Mouse (Mus musculus): ENCODE results near the gene Brsk2.

Gene Brsk2

GRCm38 (mm10) chr7:142034198-142034597 lies 84.6 kb downstream of the Brsk2 start:
- no peak for DNase-seq (ENCODE audit: low read depth)

- no peak for DNase-seq (ENCODE audit: low read depth)
Measured at GRCm38 (mm10) chr7:142035048-142035811, 85.7 kb downstream of the Brsk2 start.

GRCm38 (mm10) chr7:142037553-142038170 lies 88.1 kb downstream of the Brsk2 start:
- peak; percentile 33 for DNase-seq (ENCODE audit: low read depth)

GRCm38 (mm10) chr7:142040756-142041155 lies 91.2 kb downstream of the Brsk2 start:
- no peak for DNase-seq (ENCODE audit: low read depth)

GRCm38 (mm10) chr7:142045344-142045743 lies 95.8 kb downstream of the Brsk2 start:
- DNase-seq (ENCODE audit: low read depth): no peak

GRCm38 (mm10) chr7:142045932-142046331 lies 96.4 kb downstream of the Brsk2 start:
- no peak for DNase-seq (ENCODE audit: low read depth)

- DNase-seq (ENCODE audit: low read depth): no peak
Measured at GRCm38 (mm10) chr7:142050536-142050935, 101.0 kb downstream of the Brsk2 start.
